Comparison of ENCODE assay signal across 9 mouse cellular contexts in genomic region chr6:23462600-23463280, GRCm38 (mm10).
DNase-seq lines count a peak whose midpoint lies in the region; ATAC-seq and TF ChIP-seq lines count a peak whose summit lies in the region.
"Had no signal": no experiment of that assay in that cellular context is flagged by ENCODE, and none has a peak within 500 bp of the region (broad histone marks: within the 10 kb centered on the region; RNA-seq: fewer than 3 reads in every experiment).

No protein-coding gene starts in this region.

- H3K36me3 ChIP-seq in lung, embryonic 14.5 days (ENCODE audit: insufficient read depth): no peaks in the 10 kb centered on the region
- H3K36me3 ChIP-seq in forebrain, postnatal 0 days (ENCODE audit: insufficient read depth): no peaks in the 10 kb centered on the region

- H3K27ac ChIP-seq in lung, embryonic 14.5 days (ENCODE audit: low read depth): no peak overlapping the region
- no peak overlapping the region for H3K27ac ChIP-seq in forebrain, postnatal 0 days (ENCODE audit: low read depth, low read length)

- peak; percentile 45 for TF ChIP-seq CTCF in lung, embryonic 14.5 days (IDR thresholded peaks at IDR 0.05; ENCODE audit: low read depth)
- peak; percentile 60 for TF ChIP-seq CTCF in forebrain, postnatal 0 days (IDR thresholded peaks at IDR 0.05; ENCODE audit: low read depth)

- no peak overlapping the region for H3K4me3 ChIP-seq in lung, embryonic 14.5 days (ENCODE audit: low read depth, low read length)
- H3K4me3 ChIP-seq in forebrain, postnatal 0 days (ENCODE audit: low read depth, low read length): no peak overlapping the region
- H3K4me3 ChIP-seq: erythroblast, embryonic 14.5 days had no signal

- H3K4me2 ChIP-seq in lung, embryonic 14.5 days: peak overlapping the region; percentile 31; the same call in 1 of the 2 replicates
- 0 out of 2 replicates have a peak overlapping the region, but pooled peaks have one; percentile 17 for H3K4me2 ChIP-seq in forebrain, postnatal 0 days (ENCODE audit: low read depth)

- no peaks in the 10 kb centered on the region for H3K27me3 ChIP-seq in lung, embryonic 14.5 days (ENCODE audit: insufficient read depth, low read length)
- H3K27me3 ChIP-seq in forebrain, postnatal 0 days (ENCODE audit: insufficient read depth, low read length): no peaks in the 10 kb centered on the region

- H3K9ac ChIP-seq in lung, embryonic 14.5 days: no peak overlapping the region
- no peak overlapping the region for H3K9ac ChIP-seq in forebrain, postnatal 0 days

- no peaks in the 10 kb centered on the region for H3K9me3 ChIP-seq in lung, embryonic 14.5 days (ENCODE audit: low read depth, low read length)
- H3K9me3 ChIP-seq in forebrain, postnatal 0 days (ENCODE audit: low read length): no peaks in the 10 kb centered on the region

- ATAC-seq in lung, embryonic 14.5 days (ENCODE audit: insufficient read depth): peak; percentile 63; the same call in 1 of the 2 replicates
- ATAC-seq in forebrain, postnatal 0 days: peak; percentile 53; the same call in 1 of the 2 replicates

- no peaks in the 10 kb centered on the region for H3K4me1 ChIP-seq in lung, embryonic 14.5 days (ENCODE audit: insufficient read depth)
- H3K4me1 ChIP-seq in forebrain, postnatal 0 days (ENCODE audit: insufficient read depth): no peaks in the 10 kb centered on the region

- WGBS in lung, embryonic 14.5 days: 23% methylated on average over 8 of the region's 8 CpGs
- 17% methylated on average over 8 of the region's 8 CpGs for WGBS in forebrain, postnatal 0 days

- peak; percentile 27 for DNase-seq in adrenal gland, postnatal 14 days
- DNase-seq in adrenal gland, adult 18-20 months (ENCODE audit: low spot score in 2 of 2): no peak
- DNase-seq in lung, embryonic 14.5 days: peak; percentile 82
- DNase-seq in lung, adult 18-20 months: no peak
- DNase-seq in forebrain, postnatal 0 days: peak; percentile 70
- peak; percentile 5 to 8 for DNase-seq in kidney, postnatal 4 days
- peak; percentile 21 for DNase-seq in telencephalon, adult 2 months (ENCODE audit: low read depth, low spot score)
- no peak for DNase-seq in right cerebral cortex, postnatal 25 days

Comparison
In these comparisons a context has a peak if more than half of its experiments do, and no peak if none do; other contexts are left out.
1. DNase-seq: peak in adrenal gland, postnatal 14 days (single experiment), lung, embryonic 14.5 days (single experiment), forebrain, postnatal 0 days (single experiment), kidney, postnatal 4 days (2 of 2) and telencephalon, adult 2 months (single experiment); none in adrenal gland, adult 18-20 months (0 of 2), lung, adult 18-20 months (0 of 2) and right cerebral cortex, postnatal 25 days (single experiment).